Mouse (Mus musculus): ENCODE results near the gene Mmab.
A peak's percentile ranks its signal among the peaks of the same experiment; 100 is the strongest.

The Mmab gene

GRCm38 (mm10) chr5:114443566-114444367 lies at the start of gene Mmab, which contains the start of gene Mvk:
Gene Mmab (minus strand): TSS chr5:114444060.
Gene Mvk (plus strand): TSS chr5:114444269.
- TF ChIP-seq GATA4 (IDR thresholded peaks at IDR 0.05; ENCODE audit: insufficient replicate concordance, low read length) = peak; percentile 61; the same call in 1 of the 2 replicates

GRCm38 (mm10) chr5:114490241-114490640 lies 46.4 kb upstream of the Mmab start:
- no peak for TF ChIP-seq GATA4 (IDR thresholded peaks at IDR 0.05; ENCODE audit: insufficient replicate concordance, low read length)

GRCm38 (mm10) chr5:114489570-114489969 lies 45.7 kb upstream of the Mmab start:
- TF ChIP-seq GATA4 (IDR thresholded peaks at IDR 0.05; ENCODE audit: insufficient replicate concordance, low read length) = no peak

GRCm38 (mm10) chr5:114485685-114486084 lies 41.8 kb upstream of the Mmab start:
- TF ChIP-seq GATA4 (IDR thresholded peaks at IDR 0.05; ENCODE audit: insufficient replicate concordance, low read length) = no peak

- TF ChIP-seq GATA4 (IDR thresholded peaks at IDR 0.05; ENCODE audit: insufficient replicate concordance, low read length) = no peak
These were observed 38.7 kb upstream of the Mmab start for GRCm38 (mm10) chr5:114482587-114483011.

GRCm38 (mm10) chr5:114478267-114478666 lies 34.4 kb upstream of the Mmab start:
- no peak for TF ChIP-seq GATA4 (IDR thresholded peaks at IDR 0.05; ENCODE audit: insufficient replicate concordance, low read length)

GRCm38 (mm10) chr5:114474741-114475491 lies 31.1 kb upstream of the Mmab start:
- TF ChIP-seq GATA4 (IDR thresholded peaks at IDR 0.05; ENCODE audit: insufficient replicate concordance, low read length) = no peak

- TF ChIP-seq GATA4 (IDR thresholded peaks at IDR 0.05; ENCODE audit: insufficient replicate concordance, low read length) = no peak
These were observed 26.5 kb upstream of the Mmab start for GRCm38 (mm10) chr5:114470359-114470758.

GRCm38 (mm10) chr5:114468007-114468406 lies 24.1 kb upstream of the Mmab start:
- no peak for TF ChIP-seq GATA4 (IDR thresholded peaks at IDR 0.05; ENCODE audit: insufficient replicate concordance, low read length)

GRCm38 (mm10) chr5:114467430-114467829 lies 23.6 kb upstream of the Mmab start:
- no peak for TF ChIP-seq GATA4 (IDR thresholded peaks at IDR 0.05; ENCODE audit: insufficient replicate concordance, low read length)

- TF ChIP-seq GATA4 (IDR thresholded peaks at IDR 0.05; ENCODE audit: insufficient replicate concordance, low read length) = no peak
These were observed 23.2 kb upstream of the Mmab start for GRCm38 (mm10) chr5:114467019-114467418.

GRCm38 (mm10) chr5:114465641-114466040 lies 21.8 kb upstream of the Mmab start:
- no peak for TF ChIP-seq GATA4 (IDR thresholded peaks at IDR 0.05; ENCODE audit: insufficient replicate concordance, low read length)

- TF ChIP-seq GATA4 (IDR thresholded peaks at IDR 0.05; ENCODE audit: insufficient replicate concordance, low read length) = no peak
These were observed 20.7 kb upstream of the Mmab start for GRCm38 (mm10) chr5:114464561-114464960.

- no peak for TF ChIP-seq GATA4 (IDR thresholded peaks at IDR 0.05; ENCODE audit: insufficient replicate concordance, low read length)
These were observed 18.5 kb upstream of the Mmab start for GRCm38 (mm10) chr5:114462067-114463040.

GRCm38 (mm10) chr5:114461238-114461637 lies 17.4 kb upstream of the Mmab start:
- no peak for TF ChIP-seq GATA4 (IDR thresholded peaks at IDR 0.05; ENCODE audit: insufficient replicate concordance, low read length)

Measured in liver, adult (tissue).